Mouse (Mus musculus): Measurements from ENCODE around the gene Gprc5d.

The Gprc5d gene

DNA sequence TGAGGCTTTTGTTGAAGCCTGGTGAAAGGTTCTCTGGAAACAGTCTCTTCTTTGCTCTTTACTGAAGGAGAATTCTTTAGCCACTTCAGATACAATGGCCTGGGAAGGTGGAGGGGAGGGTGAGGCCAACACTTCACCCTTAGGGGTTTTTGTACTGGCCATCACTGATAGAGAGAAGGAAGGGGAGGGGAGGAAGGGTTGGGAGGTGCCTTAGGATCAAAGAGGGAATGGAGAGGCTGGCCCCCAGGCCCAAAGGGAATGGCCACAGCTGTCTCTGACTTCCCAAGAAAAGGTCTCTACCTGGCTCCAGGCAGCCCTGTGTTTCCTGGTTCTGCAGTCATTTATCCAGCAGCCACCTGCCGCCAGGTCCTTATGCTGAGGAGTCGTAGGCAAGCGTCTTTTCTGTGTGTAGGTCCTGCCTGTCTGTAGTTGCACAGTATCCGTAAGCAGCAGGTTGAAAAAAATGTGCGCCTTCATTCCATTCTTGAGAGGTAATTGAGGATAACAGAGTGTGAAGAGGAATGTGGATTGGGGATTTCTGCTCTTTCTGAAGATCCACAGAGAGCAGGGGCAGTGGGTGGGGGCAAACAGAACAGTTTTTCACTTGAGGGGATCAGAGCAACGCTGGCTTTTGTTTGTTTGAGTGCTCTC lies 51.2 kb downstream of the Gprc5d start:
- no peak for DNase-seq

DNA sequence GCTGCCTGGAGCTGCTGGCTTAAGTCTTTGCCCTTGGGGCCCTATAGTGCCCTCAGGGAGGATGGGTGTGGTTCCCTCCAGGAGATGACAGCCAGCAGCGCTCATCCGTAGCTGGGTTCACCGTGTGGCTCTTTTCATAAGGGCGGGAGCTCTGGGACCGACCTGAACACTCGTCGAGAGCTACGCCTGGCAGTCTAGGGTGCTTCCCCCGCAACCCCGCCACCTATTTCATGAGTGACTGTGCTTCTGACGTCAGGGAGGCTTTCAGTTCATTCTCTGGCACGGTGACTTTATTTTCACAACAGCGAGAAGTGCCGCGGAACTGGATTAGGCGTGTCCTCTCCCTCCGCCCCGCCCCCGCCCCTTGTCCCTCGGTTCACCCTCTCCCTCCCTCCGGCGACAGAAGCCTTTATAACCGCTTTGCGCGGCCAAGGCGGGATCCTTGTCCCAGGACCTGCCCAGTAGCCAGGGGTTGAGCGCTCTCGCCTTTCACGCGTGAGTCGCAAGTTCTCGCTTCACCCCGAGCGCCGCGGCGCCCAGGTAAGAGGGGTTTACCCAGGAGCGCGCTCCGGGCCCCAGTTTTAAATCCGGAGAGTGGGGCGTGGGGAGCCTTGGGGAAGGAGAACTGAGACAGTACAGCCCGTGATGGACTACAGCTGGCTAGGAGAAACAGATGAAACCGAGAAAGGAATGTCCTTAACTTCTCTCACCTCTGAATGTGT lies 52.7 kb downstream of the Gprc5d start, which contains the start of gene Gprc5a:
TSS of gene Gprc5a (plus strand) at position 416 of the 722 bp plus-strand sequence.
- no peak for DNase-seq

DNA sequence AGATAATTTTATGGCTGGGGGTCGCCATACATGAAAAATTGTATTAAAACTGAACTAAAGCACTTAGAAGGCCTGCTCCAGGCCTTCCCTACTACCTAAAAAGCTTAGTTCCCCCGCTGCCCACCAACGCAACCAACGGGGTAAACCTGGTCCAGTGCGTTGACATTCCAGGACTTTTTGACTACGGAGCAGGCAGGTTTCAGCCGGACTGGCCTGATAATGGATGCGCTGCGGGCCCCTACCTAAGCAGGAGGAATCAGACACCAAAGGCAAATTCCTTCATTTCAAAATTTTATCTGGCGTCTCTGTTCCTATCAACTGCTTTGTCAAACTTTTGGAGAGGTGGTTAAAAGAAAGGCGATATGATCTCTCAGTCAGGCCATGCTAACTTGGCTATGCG lies 53.5 kb downstream of the Gprc5d start:
- DNase-seq = no peak

DNA sequence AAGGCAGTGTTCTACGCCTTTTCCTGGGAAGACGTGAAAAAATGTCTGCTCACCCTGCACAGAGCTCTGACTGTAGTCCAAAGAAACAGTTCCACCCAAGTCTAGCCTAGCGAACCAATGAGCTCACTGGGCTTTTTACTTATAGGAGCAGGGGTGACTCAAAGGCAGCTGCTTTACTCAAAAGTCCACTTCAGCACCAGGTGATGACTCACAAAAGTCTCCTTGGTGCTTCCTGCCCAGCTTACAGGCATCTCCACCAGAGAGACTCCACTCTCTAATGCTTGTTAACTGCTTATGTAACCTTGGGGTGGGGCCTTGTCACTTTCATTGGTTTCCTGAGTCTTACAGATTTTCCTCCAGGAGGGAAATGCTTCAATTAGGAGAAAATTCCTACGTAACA lies 57.4 kb downstream of the Gprc5d start:
- no peak for DNase-seq

Measured in cerebellum, postnatal 36 days (tissue).